Mouse (Mus musculus) leukemia stem cell, adult 10-12 weeks (primary cell): ENCODE data around the gene Gm45711. TPM values are rescaled to one million over a fixed set of nuclear protein-coding genes. Genes with fewer than 3 reads are reported as not detected.

Experiments used
- polyA plus RNA-seq: library from polyadenylated mRNA; stranded (reverse); fragments of >175 nt; gene quantifications from 2 replicates; pipeline ENCODE4 v1.2.3, GENCODE M21; 2012; ENCODE audit warnings: low replicate concordance

The Gm45711 gene
- polyA plus RNA-seq, result not detected in 2 replicates

DNA sequence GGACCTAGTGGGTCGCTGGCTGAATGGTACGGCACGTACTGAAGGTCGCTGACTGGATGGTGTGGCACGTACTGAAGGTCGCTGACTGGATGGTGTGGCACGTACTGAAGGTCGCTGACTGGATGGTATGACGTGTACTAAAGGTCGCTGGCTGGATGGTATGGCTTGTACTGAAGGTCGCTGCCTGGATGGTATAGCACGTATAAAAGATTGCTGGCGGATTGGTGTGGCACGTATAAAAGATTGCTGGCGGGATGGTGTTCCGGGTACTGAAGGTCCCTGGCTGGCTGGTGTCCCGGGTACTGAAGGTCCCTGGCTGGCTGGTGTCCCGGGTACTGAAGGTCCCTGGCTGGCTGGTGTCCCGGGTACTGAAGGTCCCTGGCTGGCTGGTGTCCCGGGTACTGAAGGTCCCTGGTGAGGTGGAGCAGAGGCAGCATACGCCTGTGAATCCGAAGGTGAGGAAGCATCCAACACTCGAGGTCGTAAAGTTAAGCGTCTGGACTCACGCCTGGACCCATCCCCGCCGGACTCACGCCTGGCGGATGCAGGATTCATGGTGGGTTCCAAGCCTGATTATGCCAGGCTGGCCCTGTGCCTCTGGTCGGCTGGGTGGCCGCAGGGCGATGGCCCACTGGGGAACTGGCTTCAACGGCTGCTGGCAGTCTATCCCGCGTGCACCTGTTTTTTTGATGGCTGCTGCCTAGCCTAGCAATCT lies at the start of gene Gm45711, which contains the start of gene Cmtm1:
TSS of gene Gm45711 (minus strand) at position 641 of the 715 bp plus-strand sequence.
TSS of gene Cmtm1 (minus strand) at position 705 of the 715 bp plus-strand sequence.

DNA sequence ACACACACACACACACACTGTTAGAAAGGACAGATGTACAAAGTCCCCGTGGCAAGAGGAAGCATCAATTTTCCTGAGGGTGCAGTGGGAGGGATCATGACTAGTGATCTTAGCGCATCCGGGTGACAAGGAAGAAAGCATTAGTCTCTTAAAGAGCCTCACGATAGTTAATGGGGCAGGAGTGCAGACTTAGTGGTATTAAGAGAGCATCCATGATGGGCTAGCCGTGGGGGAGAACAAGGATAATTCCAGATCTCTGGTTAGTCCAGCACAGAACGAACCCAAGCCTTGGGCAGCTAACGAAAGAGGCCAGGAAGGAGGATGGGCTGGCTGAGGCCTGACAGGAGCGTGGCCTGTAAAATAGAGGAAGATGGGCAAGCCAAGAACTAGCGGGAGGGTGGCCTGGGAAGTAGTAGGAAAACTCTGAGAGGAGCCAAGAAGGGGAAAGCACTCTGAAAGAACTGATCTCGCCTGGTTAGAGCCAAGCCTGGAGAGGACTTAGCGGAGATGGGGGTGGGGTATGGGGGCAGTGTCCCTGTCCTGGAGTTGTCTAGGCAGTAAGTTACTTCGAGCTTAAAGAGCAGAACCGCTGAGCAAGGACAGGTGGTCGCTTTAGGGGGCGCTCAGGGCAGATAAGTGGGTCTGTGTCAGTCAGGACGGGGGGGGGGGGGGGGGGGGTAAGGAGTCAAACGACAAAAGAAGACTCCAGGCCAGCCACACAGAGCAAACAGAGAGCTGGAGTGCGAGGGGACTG lies 29.5 kb upstream of the Gm45711 start, which contains the start of gene Cmtm3:
TSS of gene Cmtm3 (plus strand) at position 182 of the 754 bp plus-strand sequence.

DNA sequence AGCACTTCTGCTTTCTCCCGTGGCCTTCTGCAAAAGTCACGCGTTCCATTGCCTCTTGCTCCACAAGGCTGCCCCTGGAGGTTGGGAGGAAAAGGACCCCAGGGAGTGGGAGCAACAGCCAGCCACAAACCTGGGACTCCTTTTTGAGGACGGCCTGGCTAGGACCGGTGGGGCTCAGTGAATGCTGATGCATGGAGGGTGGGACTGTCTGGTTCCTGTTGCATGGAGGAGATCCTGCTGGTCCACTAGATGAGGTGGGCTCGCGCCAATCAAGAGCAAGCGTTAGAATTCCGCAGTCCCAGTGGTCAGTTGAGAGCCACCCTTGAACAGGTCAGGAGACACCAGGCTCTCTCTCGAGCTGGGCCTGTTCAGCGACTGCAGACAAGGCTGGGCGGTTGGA lies 12.0 kb upstream of the Gm45711 start, which contains the start of gene Cmtm2b:
TSS of gene Cmtm2b (plus strand) at position 301 of the 400 bp plus-strand sequence.

DNA sequence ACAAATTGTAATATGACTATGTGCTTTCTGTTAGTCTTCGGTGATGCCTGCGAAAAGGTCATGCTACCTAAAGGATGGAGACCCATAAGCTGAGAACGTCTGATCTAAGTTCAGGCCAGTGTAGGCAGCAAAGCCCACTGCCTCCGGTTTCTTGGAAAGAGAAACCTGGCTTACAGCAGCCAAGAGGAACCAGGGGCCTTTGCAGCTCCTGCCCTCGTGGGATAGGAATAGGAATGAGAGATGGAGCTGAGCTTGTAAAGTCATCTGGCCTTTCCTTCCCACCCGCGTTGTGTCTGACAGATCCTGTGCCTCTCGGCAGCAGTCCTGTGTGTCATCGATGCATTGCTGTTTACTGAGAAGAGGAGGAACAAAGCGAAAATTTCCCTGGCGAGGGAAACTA lies 11.4 kb upstream of the Gm45711 start, which contains the start of gene Gm11020:
TSS of gene Gm11020 (plus strand) at position 301 of the 400 bp plus-strand sequence.

DNA sequence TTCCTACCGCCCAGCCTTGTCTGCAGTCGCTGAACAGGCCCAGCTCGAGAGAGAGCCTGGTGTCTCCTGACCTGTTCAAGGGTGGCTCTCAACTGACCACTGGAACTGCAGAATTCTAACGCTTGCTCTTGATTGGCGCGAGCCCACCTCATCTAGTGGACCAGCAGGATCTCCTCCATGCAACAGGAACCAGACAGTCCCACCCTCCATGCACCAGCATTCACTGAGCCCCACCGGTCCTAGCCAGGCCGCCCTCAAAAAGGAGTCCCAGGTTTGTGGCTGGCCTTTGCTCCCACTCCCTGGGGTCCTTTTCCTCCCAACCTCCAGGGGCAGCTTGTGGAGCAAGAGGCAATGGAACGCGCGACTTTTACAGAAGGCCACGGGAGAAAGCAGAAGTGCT lies 16.8 kb downstream of the Gm45711 start, which contains the start of gene Cmtm2a:
TSS of gene Cmtm2a (minus strand) at position 101 of the 400 bp plus-strand sequence.

DNA sequence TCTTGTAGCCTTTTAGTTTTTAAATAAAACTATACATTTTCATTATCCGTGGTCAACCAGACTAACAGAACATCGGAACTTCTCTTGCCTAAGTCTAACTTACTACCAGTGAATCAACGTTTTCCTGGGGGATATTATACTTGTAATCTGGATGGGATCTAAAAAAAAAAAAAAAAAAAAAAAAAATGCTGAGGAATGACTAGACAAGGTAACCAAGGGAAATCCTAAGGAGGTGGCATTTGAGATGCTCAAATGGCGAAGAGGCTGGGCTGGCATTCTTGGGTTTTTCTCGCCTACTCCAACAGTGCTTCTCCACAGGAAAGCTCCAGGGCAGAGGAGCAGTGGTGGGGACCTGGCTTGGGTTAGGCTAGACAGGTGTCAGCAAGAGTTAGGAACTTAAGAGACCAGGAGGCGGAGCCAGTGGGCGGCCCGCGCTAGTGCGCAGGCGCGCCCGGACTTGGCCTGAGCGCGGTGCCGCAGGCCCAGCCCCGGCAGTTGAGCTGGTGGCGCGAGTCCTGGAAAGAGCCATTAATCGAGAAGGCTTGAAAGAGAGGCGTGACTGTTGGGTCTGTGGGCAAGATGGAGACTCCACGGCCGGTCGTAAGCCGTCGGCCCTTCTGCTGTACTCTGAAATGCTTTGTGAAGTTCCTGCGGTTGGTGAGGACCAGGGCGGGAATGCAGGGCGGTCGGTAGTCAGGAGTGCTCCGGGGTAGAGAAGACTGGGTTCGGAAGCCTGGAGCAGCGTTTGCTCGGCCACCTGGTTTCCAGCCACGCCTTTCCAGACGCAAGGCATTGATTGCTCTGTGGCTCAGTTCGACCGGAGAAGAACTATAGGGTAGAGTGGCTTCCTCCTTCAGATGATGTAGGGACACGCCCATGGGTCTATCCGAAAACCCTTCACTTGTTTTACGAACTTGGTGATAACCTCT lies 59.2 kb downstream of the Gm45711 start, which contains the start of gene Cklf:
TSS of gene Cklf (plus strand) at position 423 of the 929 bp plus-strand sequence.

DNA sequence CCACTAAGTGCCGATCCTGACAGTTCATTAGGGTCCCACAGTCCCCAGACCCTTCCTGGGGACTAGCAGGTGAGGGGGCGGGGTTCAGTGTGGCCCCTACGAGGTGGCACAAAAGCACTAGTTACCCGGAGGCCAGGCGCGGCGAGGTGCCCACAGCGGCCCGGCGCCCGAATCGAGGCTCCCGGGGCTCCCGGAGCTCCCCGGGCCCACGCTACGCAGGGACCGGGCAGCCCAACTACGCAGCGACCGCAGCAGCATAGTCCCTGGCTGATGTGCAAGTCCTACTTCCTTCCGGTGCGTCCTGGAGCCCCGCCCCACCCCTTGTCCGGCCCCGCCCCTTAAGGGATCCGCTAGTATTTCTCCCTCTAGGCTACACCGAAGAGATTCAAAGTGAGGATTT lies 61.6 kb downstream of the Gm45711 start, which contains the start of gene Tk2:
TSS of gene Tk2 (minus strand) at position 283 of the 400 bp plus-strand sequence.

Other genes with a start within 250 kb of the Gm45711 start
- gene Cdh5, start 208.5 kb downstream of the Gm45711 start, polyA plus RNA-seq, result 1.9 and 9.4 TPM in 2 replicates
- 0.44 TPM in 1 of 2 replicates, not detected in the other for gene Bean1, start 139.6 kb downstream of the Gm45711 start, polyA plus RNA-seq
- gene Tk2, start 61.5 kb downstream of the Gm45711 start, polyA plus RNA-seq, result 16.7 and 27.9 TPM in 2 replicates
- 2.6 and 4.6 TPM in 2 replicates for gene Cklf, start 59.2 kb downstream of the Gm45711 start, polyA plus RNA-seq
- gene Cmtm2a, start 16.9 kb downstream of the Gm45711 start, polyA plus RNA-seq, result not detected in 2 replicates
- gene Cmtm1, start 64 bp upstream of the Gm45711 start, polyA plus RNA-seq, result not detected in 2 replicates
- not detected in 2 replicates for gene Gm11020, start 11.5 kb upstream of the Gm45711 start, polyA plus RNA-seq
- not detected in 2 replicates for gene Cmtm2b, start 12.1 kb upstream of the Gm45711 start, polyA plus RNA-seq
- gene Cmtm3, start 29.3 kb upstream of the Gm45711 start, polyA plus RNA-seq, result 16.1 and 29.9 TPM in 2 replicates
- gene Cmtm4, start 85.7 kb upstream of the Gm45711 start, polyA plus RNA-seq, result 1.3 and 1.4 TPM in 2 replicates
- 18.9 and 20.9 TPM in 2 replicates for gene Dync1li2, start 133.0 kb upstream of the Gm45711 start, polyA plus RNA-seq
- gene Terb1, start 199.8 kb upstream of the Gm45711 start, polyA plus RNA-seq, result 0.30 TPM in 1 of 2 replicates, not detected in the other
- 0.36 and 11.5 TPM in 2 replicates for gene Nae1, start 224.6 kb upstream of the Gm45711 start, polyA plus RNA-seq
- gene Car7, start 224.6 kb upstream of the Gm45711 start, polyA plus RNA-seq, result 25.6 and 116 TPM in 2 replicates